Mouse (Mus musculus) ES-Bruce4 (cell line): ENCODE measurements around the gene Cdh22.

Experiments used
- CTCF ChIP-seq: IDR thresholded peaks from one replicate; pipeline ENCODE4 v1.8.1; 2011; ENCODE audit warnings: low read depth, low read length
- EP300 ChIP-seq: IDR thresholded peaks from 2 replicates; pipeline ENCODE4 v1.6.1; 2011; ENCODE audit warnings: low read depth, low read length; ENCODE audit not compliant: insufficient read depth
- POLR2A ChIP-seq: IDR thresholded peaks from one replicate; pipeline ENCODE4 v1.8.1; 2011; ENCODE audit warnings: low read length; ENCODE audit not compliant: insufficient read depth

GRCm38 (mm10) chr2:165086634-165087033 is 148.0 kb downstream of the Cdh22 start:
- TF ChIP-seq CTCF (no peak), POLR2A (no peak), EP300 (no peak)
